Mouse (Mus musculus): Measurements from ENCODE around the gene Irf4.

- no peak for TF ChIP-seq CTCF (IDR thresholded peaks at IDR 0.05; ENCODE audit: extremely low read depth, insufficient read length, insufficient replicate concordance, low read depth, low read length)
- no peak for TF ChIP-seq POLR2A (IDR thresholded peaks at IDR 0.05; ENCODE audit: low read depth, low read length)
These were observed 18.6 kb downstream of the Irf4 start for GRCm38 (mm10) chr13:30767477-30768127.

All from small intestine, adult 2 months (tissue).